Mouse (Mus musculus) kidney, adult 9 months (tissue): ENCODE measurements around the gene Nsf.

Experiments used
- DNase-seq: peaks from one replicate; pipeline ENCODE4 v3.0.0; 2022

Nsf gene

GRCm38 (mm10) chr11:103940887-103941286, 13.0 kb downstream of the Nsf start:
- no peak for DNase-seq

GRCm38 (mm10) chr11:103937976-103938728, 15.7 kb downstream of the Nsf start:
- no peak for DNase-seq

- DNase-seq: no peak
Measured at GRCm38 (mm10) chr11:103937451-103937850, 16.4 kb downstream of the Nsf start.

GRCm38 (mm10) chr11:103935717-103936116, 18.1 kb downstream of the Nsf start:
- DNase-seq: no peak

GRCm38 (mm10) chr11:103933886-103934285, 20.0 kb downstream of the Nsf start:
- DNase-seq: no peak

GRCm38 (mm10) chr11:103923957-103924356, 29.9 kb downstream of the Nsf start:
- no peak for DNase-seq

GRCm38 (mm10) chr11:103923272-103923671, 30.6 kb downstream of the Nsf start:
- DNase-seq: no peak

GRCm38 (mm10) chr11:103922812-103923211, 31.0 kb downstream of the Nsf start:
- DNase-seq: no peak

- peak; percentile 48 for DNase-seq
Measured at GRCm38 (mm10) chr11:103920665-103921064, 33.2 kb downstream of the Nsf start.

- DNase-seq: no peak
Measured at GRCm38 (mm10) chr11:103916807-103917206, 37.0 kb downstream of the Nsf start.

- no peak for DNase-seq
Measured at GRCm38 (mm10) chr11:103915686-103916085, 38.2 kb downstream of the Nsf start.

GRCm38 (mm10) chr11:103910993-103911585, 42.8 kb downstream of the Nsf start:
- peak; percentile 60 for DNase-seq

GRCm38 (mm10) chr11:103910531-103910930, 43.3 kb downstream of the Nsf start:
- no peak for DNase-seq

- no peak for DNase-seq
Measured at GRCm38 (mm10) chr11:103909809-103910208, 44.0 kb downstream of the Nsf start.

- no peak for DNase-seq
Measured at GRCm38 (mm10) chr11:103909396-103909795, 44.5 kb downstream of the Nsf start.

GRCm38 (mm10) chr11:103906051-103906719, 47.7 kb downstream of the Nsf start:
- DNase-seq: no peak

GRCm38 (mm10) chr11:103905506-103905905, 48.4 kb downstream of the Nsf start:
- no peak for DNase-seq

GRCm38 (mm10) chr11:103901581-103901966, 52.3 kb downstream of the Nsf start:
- DNase-seq: no peak

- no peak for DNase-seq
Measured at GRCm38 (mm10) chr11:103900803-103901580, 52.9 kb downstream of the Nsf start.

GRCm38 (mm10) chr11:103896966-103897750, 56.7 kb downstream of the Nsf start:
- DNase-seq: no peak

GRCm38 (mm10) chr11:103896056-103896455, 57.8 kb downstream of the Nsf start:
- no peak for DNase-seq

GRCm38 (mm10) chr11:103892831-103893230, 61.0 kb downstream of the Nsf start:
- no peak for DNase-seq
